ENCODE assay signal across 9 mouse cellular contexts in the genomic region with DNA sequence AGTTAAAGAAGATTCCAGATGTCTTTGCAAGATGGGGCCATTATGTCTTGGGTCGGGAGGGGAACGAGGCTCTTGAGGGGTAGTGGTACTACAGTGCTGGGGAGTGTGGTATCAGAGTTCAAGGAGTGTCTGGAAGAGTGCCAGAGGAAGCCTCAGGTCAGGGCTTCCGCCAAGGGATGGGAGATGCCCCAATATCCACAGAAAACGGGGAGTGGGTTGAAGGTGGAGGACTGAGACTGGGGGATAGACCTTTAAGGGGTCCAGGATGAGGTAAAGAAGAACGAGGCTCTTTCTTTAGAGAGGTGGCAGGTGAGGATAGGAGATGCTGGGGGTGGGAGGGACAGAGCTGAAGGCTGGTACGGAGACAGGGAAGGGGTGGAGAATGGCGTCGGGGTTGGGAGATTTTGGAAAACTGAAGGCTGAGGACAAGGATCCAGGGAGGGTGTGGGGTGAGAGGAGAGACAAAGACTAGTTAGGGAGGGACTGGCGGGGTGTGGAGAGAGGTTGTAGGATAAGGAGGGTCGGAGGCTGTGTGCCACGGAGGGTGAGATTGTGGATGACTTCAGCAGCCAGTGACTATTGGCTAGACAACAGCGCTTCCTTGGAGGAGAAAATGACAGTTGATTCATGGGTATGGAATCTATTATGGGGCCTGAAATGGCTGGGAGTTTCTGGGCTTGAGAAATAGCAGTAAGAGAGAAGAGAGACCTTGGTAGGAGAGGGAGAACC. TPM values are rescaled to one million over a fixed set of nuclear protein-coding genes. Genes with fewer than 3 reads are reported as not detected.
DNase-seq lines count a peak whose midpoint lies in the region; ATAC-seq and TF ChIP-seq lines count a peak whose summit lies in the region.
"Had no signal": no experiment of that assay in that cellular context is flagged by ENCODE, and none has a peak within 500 bp of the region (broad histone marks: within the 10 kb centered on the region; RNA-seq: fewer than 3 reads in every experiment).

No protein-coding gene starts in this region.

- H3K4me1 ChIP-seq in heart, embryonic 11.5 days (ENCODE audit: control insufficient read depth, insufficient read depth, low read length) = peaks cover 38% of the 10 kb centered on the region
- H3K4me1 ChIP-seq in cortical plate, adult 2 months (ENCODE audit: control insufficient read depth, insufficient read depth, low read length) = peaks cover 14% of the 10 kb centered on the region
- peaks cover 75% of the 10 kb centered on the region for H3K4me1 ChIP-seq in hindbrain, embryonic 13.5 days (replicated peaks)
- H3K4me1 ChIP-seq in midbrain, embryonic 15.5 days = peaks cover 75% of the 10 kb centered on the region

- no peak for TF ChIP-seq CTCF in cortical plate, adult 2 months (IDR thresholded peaks at IDR 0.05; ENCODE audit: extremely low read depth, insufficient read depth, low read length)

- H3K4me2 ChIP-seq in heart, embryonic 11.5 days = peak overlapping the region; percentile 60
- peak overlapping the region; percentile 56 for H3K4me2 ChIP-seq in hindbrain, embryonic 13.5 days
- peak overlapping the region; percentile 66 for H3K4me2 ChIP-seq in midbrain, embryonic 15.5 days

- H3K27ac ChIP-seq in heart, embryonic 11.5 days (ENCODE audit: low read depth, low read length) = 0 out of 2 replicates have a peak overlapping the region, but pooled peaks have one; percentile 32
- peak overlapping the region; percentile 51 for H3K27ac ChIP-seq in cortical plate, adult 2 months (ENCODE audit: insufficient read depth, low read length)
- H3K27ac ChIP-seq in hindbrain, embryonic 13.5 days = peak overlapping the region; percentile 98
- peak overlapping the region; percentile 98 for H3K27ac ChIP-seq in midbrain, embryonic 15.5 days

- DNase-seq in heart, postnatal 4 days = no peak
- DNase-seq in spleen, postnatal 4 days (ENCODE audit: low spot score in 2 of 2) = no peak
- DNase-seq in B cell, adult 2 months = no peak

- no peak for ATAC-seq in heart, embryonic 11.5 days (replicated peaks; ENCODE audit: insufficient number of reproducible peaks, low FRiP score, low TSS enrichment)
- ATAC-seq in hindbrain, embryonic 13.5 days (ENCODE audit: low FRiP score) = peak; percentile 8
- peak; percentile 11 for ATAC-seq in midbrain, embryonic 15.5 days (replicated peaks)
- no peak for ATAC-seq in frontal cortex, adult (ENCODE audit: low TSS enrichment)

- 27% methylated on average over 12 of the region's 12 CpGs for WGBS in heart, embryonic 11.5 days (ENCODE audit: insufficient replicate concordance)
- 22% methylated on average over 12 of the region's 12 CpGs for WGBS in hindbrain, embryonic 13.5 days
- WGBS in midbrain, embryonic 15.5 days = 18% methylated on average over 12 of the region's 12 CpGs

- H3K9ac ChIP-seq in heart, embryonic 11.5 days (ENCODE audit: low read depth, low read length) = no peak overlapping the region
- H3K9ac ChIP-seq in hindbrain, embryonic 13.5 days = peak overlapping the region; percentile 62
- H3K9ac ChIP-seq in midbrain, embryonic 15.5 days = peak overlapping the region; percentile 40

- H3K36me3 ChIP-seq in heart, embryonic 11.5 days (ENCODE audit: control insufficient read depth, insufficient read depth, low read length) = peaks cover 8% of the 10 kb centered on the region; the same call in 1 of the 2 replicates
- peaks cover 31% of the 10 kb centered on the region for H3K36me3 ChIP-seq in hindbrain, embryonic 13.5 days
- peaks cover 24% of the 10 kb centered on the region for H3K36me3 ChIP-seq in midbrain, embryonic 15.5 days (replicated peaks)

- no peaks in the 10 kb centered on the region for H3K9me3 ChIP-seq in heart, embryonic 11.5 days (replicated peaks; ENCODE audit: control insufficient read depth, low read length)
- no peaks in the 10 kb centered on the region for H3K9me3 ChIP-seq in hindbrain, embryonic 13.5 days
- H3K9me3 ChIP-seq in midbrain, embryonic 15.5 days = no peaks in the 10 kb centered on the region

- H3K27me3 ChIP-seq in heart, embryonic 11.5 days (ENCODE audit: control insufficient read depth, insufficient read depth, low read length) = no peaks in the 10 kb centered on the region
- no peaks in the 10 kb centered on the region for H3K27me3 ChIP-seq in hindbrain, embryonic 13.5 days
- H3K27me3 ChIP-seq in midbrain, embryonic 15.5 days (replicated peaks) = no peaks in the 10 kb centered on the region

- no peak for TF ChIP-seq POLR2A in cortical plate, adult 2 months (IDR thresholded peaks at IDR 0.05; ENCODE audit: extremely low read depth, insufficient read depth, low read length)

- peak overlapping the region; percentile 24; the same call in 1 of the 2 replicates for H3K4me3 ChIP-seq in heart, embryonic 11.5 days (ENCODE audit: low read depth, low read length)
- peak overlapping the region; percentile 24; the same call in 1 of the 2 replicates for H3K4me3 ChIP-seq in cortical plate, adult 2 months (ENCODE audit: insufficient read depth, low read length)
- peak overlapping the region; percentile 40 for H3K4me3 ChIP-seq in hindbrain, embryonic 13.5 days
- H3K4me3 ChIP-seq in midbrain, embryonic 15.5 days = peak overlapping the region; percentile 39

RNA-seq across cellular contexts. Expression of gene Dlg4, which starts 11.8 kb away (rescaled TPM):
- 10.2 and 10.4 TPM in 2 replicates for polyA plus RNA-seq in heart, embryonic 11.5 days (2014; fragmentation: Nextera tagmentation; extraction: Ambion mirVana)
- 10 to 100 TPM; 13.2 to 15.5 TPM for total RNA-seq in heart, postnatal 4 days (2021)
- polyA plus RNA-seq in cortical plate, adult 2 months (2012; rRNA removed) = 816 and 828 TPM in 2 replicates
- 28.1 TPM in 2 replicates for polyA plus RNA-seq in hindbrain, embryonic 13.5 days (2015; fragmentation: Nextera tagmentation; extraction: Ambion mirVana)
- polyA plus RNA-seq in midbrain, embryonic 15.5 days (2015; fragmentation: Nextera tagmentation; extraction: Ambion mirVana) = 27.8 and 30.4 TPM in 2 replicates

RNA-seq across cellular contexts. Expression of gene Acadvl, which starts 13.4 kb away (rescaled TPM):
- 94.1 and 111 TPM in 2 replicates for polyA plus RNA-seq in heart, embryonic 11.5 days (2014; fragmentation: Nextera tagmentation; extraction: Ambion mirVana)
- 100 to 1,000 TPM; 862 to 957 TPM for total RNA-seq in heart, postnatal 4 days (2021)
- polyA plus RNA-seq in cortical plate, adult 2 months (2012; rRNA removed) = 66.5 and 71.6 TPM in 2 replicates
- polyA plus RNA-seq in hindbrain, embryonic 13.5 days (2015; fragmentation: Nextera tagmentation; extraction: Ambion mirVana) = 56.9 and 59.4 TPM in 2 replicates
- polyA plus RNA-seq in midbrain, embryonic 15.5 days (2015; fragmentation: Nextera tagmentation; extraction: Ambion mirVana) = 57.2 and 57.6 TPM in 2 replicates

RNA-seq across cellular contexts. Expression of gene Asgr1, which starts 25.3 kb away (rescaled TPM):
- 0.13 TPM in 1 of 2 replicates, not detected in the other for polyA plus RNA-seq in heart, embryonic 11.5 days (2014; fragmentation: Nextera tagmentation; extraction: Ambion mirVana)
- not detected for total RNA-seq in heart, postnatal 4 days (2021)
- 2.3 and 3.5 TPM in 2 replicates for polyA plus RNA-seq in cortical plate, adult 2 months (2012; rRNA removed)
- 1.5 and 1.7 TPM in 2 replicates for polyA plus RNA-seq in hindbrain, embryonic 13.5 days (2015; fragmentation: Nextera tagmentation; extraction: Ambion mirVana)
- 3.7 and 3.8 TPM in 2 replicates for polyA plus RNA-seq in midbrain, embryonic 15.5 days (2015; fragmentation: Nextera tagmentation; extraction: Ambion mirVana)
- total RNA-seq: gastrocnemius, postnatal 36 days had no signal

RNA-seq across cellular contexts. Expression of gene Dvl2, which starts 28.2 kb away (rescaled TPM):
- polyA plus RNA-seq in heart, embryonic 11.5 days (2014; fragmentation: Nextera tagmentation; extraction: Ambion mirVana) = 18.6 and 18.9 TPM in 2 replicates
- total RNA-seq in heart, postnatal 4 days (2021) = 10 to 100 TPM; 13.1 to 14.0 TPM
- polyA plus RNA-seq in cortical plate, adult 2 months (2012; rRNA removed) = 26.9 and 30.4 TPM in 2 replicates
- polyA plus RNA-seq in hindbrain, embryonic 13.5 days (2015; fragmentation: Nextera tagmentation; extraction: Ambion mirVana) = 26.8 and 28.6 TPM in 2 replicates
- polyA plus RNA-seq in midbrain, embryonic 15.5 days (2015; fragmentation: Nextera tagmentation; extraction: Ambion mirVana) = 30.4 and 31.0 TPM in 2 replicates

RNA-seq across cellular contexts. Expression of gene Phf23, which starts 33.0 kb away (rescaled TPM):
- 27.3 and 29.9 TPM in 2 replicates for polyA plus RNA-seq in heart, embryonic 11.5 days (2014; fragmentation: Nextera tagmentation; extraction: Ambion mirVana)
- total RNA-seq in heart, postnatal 4 days (2021) = 10 to 100 TPM; 25.0 to 30.3 TPM
- polyA plus RNA-seq in cortical plate, adult 2 months (2012; rRNA removed) = 37.6 and 38.2 TPM in 2 replicates
- polyA plus RNA-seq in hindbrain, embryonic 13.5 days (2015; fragmentation: Nextera tagmentation; extraction: Ambion mirVana) = 72.9 and 74.8 TPM in 2 replicates
- 57.1 and 58.8 TPM in 2 replicates for polyA plus RNA-seq in midbrain, embryonic 15.5 days (2015; fragmentation: Nextera tagmentation; extraction: Ambion mirVana)

Comparison
In these comparisons a context has a peak if more than half of its experiments do, and no peak if none do; other contexts are left out.
1. ATAC-seq: peak in hindbrain, embryonic 13.5 days (single experiment) and midbrain, embryonic 15.5 days (single experiment); none in heart, embryonic 11.5 days (single experiment) and frontal cortex, adult (single experiment).
2. H3K27ac ChIP-seq: peak in every context shown above with its lines; median percentile 98 in hindbrain, embryonic 13.5 days; 98 in midbrain, embryonic 15.5 days; 51 in cortical plate, adult 2 months; 32 in heart, embryonic 11.5 days.
3. RNA of gene Dlg4, which starts 11.8 kb away (polyA plus RNA-seq): 816 to 828 TPM in cortical plate, adult 2 months; 27.8 to 30.4 TPM in midbrain, embryonic 15.5 days, 28.1 TPM in hindbrain, embryonic 13.5 days and 10.2 to 10.4 TPM in heart, embryonic 11.5 days; every median in the first group is over 10 times any median in the second.
4. Peak in every context shown above with its lines, with median percentiles within 50 percentile points of each other: H3K4me2 ChIP-seq and H3K4me3 ChIP-seq.